Mouse (Mus musculus) cortical plate, adult 2 months (tissue): ENCODE data around the gene Cenpi.

ENCODE experiments used
- CTCF ChIP-seq: fragments of 200-500 bp; IDR thresholded peaks from 2 replicates; pipeline ENCODE4 v1.5.1; 2011; ENCODE audit warnings: mild to moderate bottlenecking, control low read depth, low read length; ENCODE audit not compliant: insufficient read depth; ENCODE audit errors: extremely low read depth
- POLR2A ChIP-seq: fragments of 200-500 bp; IDR thresholded peaks from 2 replicates; pipeline ENCODE4 v1.6.1; 2011; ENCODE audit warnings: mild to moderate bottlenecking, low read length, control low read depth; ENCODE audit not compliant: insufficient read depth; ENCODE audit errors: extremely low read depth

DNA sequence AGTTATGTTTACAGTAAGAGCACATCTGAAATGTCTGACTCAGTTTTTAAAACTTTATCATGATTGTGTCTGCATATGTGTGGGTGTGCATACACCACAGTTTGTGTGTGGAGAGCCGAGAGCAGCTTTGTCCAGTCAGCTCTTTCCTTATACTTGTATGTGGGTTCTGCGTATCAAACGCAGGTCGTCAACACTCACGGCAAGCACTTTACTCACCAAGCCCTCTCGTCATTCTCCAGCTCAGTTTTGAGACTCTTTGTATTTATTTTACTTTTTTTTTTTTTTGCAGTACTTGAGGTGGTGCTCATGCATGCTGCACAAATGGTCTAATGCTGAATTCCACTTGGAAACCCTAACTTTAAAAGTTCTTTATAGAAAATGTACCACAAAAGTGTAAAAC is 42.3 kb downstream of the Cenpi start:
- TF ChIP-seq POLR2A (no peak), CTCF (no peak)
